Mouse (Mus musculus) bone marrow macrophage, adult 2 months (primary cell): ENCODE results near the gene Mab21l2. TPM values are rescaled to one million over a fixed set of nuclear protein-coding genes. Genes with fewer than 3 reads are reported as not detected.

Source experiments
- H3K27ac ChIP-seq: 2 replicates; pipeline ENCODE4 v1.5.1; 2012; ENCODE audit warnings: low read depth, low read length; ENCODE audit not compliant: insufficient read depth
- H3K4me1 ChIP-seq: 2 replicates; pipeline ENCODE4 v1.6.1; 2012; ENCODE audit warnings: low read length; ENCODE audit not compliant: control insufficient read depth, insufficient read depth
- H3K4me3 ChIP-seq: 2 replicates; pipeline ENCODE4 v1.5.1; 2012; ENCODE audit warnings: mild to moderate bottlenecking, low read length, moderate library complexity; ENCODE audit not compliant: insufficient read depth
- CTCF ChIP-seq: IDR thresholded peaks from 2 replicates; pipeline ENCODE4 v1.5.1; 2012; ENCODE audit warnings: low read depth, mild to moderate bottlenecking, low read length, moderate library complexity
- POLR2A ChIP-seq: IDR thresholded peaks from 2 replicates; pipeline ENCODE4 v1.6.1; 2012; ENCODE audit warnings: mild to moderate bottlenecking, low read depth, low read length, borderline replicate concordance
- polyA plus RNA-seq: library from polyadenylated mRNA; stranded (reverse); fragments of >200 nt; gene quantifications from 2 replicates; pipeline ENCODE4 v1.2.4, GENCODE M21; 2012; ENCODE audit not compliant: missing spikeins, insufficient read depth, insufficient read length

The Mab21l2 gene
- polyA plus RNA-seq, 1 experiment = not detected

DNA sequence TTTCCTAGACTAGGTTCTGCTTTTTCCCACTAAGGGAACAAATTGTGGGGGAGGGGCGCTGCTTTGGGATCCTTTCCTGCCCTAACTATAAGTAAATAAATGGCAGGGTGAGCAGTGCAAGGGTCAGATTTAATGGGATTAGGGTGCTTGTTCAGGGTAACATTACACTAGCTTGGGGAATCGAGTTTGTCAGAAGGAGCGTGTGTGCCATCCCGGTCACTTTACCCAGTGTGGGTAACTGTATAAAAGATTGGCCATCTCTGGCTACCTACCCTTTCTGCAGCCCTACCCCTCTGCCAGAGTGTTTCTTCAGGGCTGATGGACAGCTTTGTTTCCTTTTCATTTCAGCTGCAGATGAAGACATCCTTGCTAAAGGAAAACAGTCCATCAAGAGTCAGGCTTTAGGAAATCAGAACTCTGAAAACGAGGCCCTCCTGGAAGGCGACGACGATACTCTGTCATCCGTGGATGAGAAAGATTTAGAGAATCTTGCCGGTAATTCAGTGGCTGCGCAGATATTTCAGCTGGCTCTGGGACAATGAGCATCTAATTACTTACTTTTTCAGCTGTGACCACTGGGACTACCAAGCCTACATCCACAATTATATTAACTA lies 8.8 kb downstream of the Mab21l2 start:
- Histone ChIP-seq H3K27ac (no peak overlapping the region), H3K4me1 (no peaks in the 10 kb centered on the region), H3K4me3 (no peak overlapping the region)
- no peak for TF ChIP-seq CTCF
- no peak for TF ChIP-seq POLR2A

DNA sequence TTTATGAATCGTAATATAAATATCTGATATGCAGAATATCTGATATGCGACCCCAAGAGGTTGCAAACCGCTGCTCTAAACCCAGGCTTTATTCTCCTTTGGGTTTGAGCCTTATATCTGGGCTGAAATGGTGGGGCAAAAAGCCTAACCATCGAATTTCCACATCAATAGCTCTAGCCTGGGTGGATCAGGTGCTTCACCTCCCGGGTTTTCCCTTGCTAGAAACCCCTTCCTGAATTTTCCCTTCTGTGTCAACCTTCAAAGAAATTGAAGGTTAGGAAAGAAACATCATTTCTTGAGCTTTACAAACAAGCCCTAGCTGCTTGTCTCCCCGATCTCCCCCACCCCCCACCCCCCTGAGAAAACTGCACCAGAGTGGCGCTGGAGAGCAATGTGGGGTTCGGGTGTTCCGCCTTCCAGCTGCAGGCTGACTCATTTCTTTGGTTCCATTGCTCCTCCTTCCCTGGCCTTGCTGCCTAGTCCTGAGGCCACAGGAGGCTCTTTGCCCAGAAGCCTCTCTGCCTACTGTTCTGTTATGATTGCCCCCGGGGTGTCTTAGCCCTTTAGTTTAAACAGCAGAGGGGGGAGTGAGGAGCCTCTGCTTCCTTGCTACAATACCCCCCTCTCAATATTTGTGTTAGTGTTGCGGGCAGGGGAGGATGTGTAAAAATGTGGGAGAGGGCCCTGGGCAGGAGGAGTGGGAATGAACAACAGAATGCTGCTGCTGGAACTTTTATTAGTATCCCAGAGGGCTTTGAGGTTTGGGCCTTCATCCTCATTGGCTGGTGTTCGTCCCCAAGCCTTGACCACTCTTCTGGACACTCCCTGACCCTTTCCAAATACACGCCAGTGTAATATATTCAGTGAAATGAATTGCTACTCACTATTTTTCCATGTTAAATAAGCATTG lies 9.5 kb downstream of the Mab21l2 start:
- TF ChIP-seq POLR2A = no peak
- TF ChIP-seq CTCF = no peak

DNA sequence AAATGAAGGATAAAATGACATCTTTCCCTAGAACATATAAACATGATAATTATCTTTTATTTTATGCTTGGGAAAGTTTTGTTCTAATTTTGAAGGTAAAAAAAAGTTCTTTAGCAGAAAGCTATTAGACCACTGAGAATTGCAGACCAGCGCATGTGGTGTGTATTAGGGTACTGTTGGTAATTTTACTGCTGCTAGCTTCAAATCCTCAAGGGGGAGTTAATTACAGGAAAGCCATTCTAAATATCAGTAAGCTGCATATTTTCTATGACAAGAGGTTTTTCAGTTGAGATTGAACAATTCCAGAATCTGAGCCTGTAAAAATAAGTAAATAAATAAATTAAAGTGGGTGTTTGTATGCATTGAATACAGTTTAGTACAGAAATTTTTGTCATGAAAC lies 11.7 kb downstream of the Mab21l2 start:
- Histone ChIP-seq H3K4me3 (no peak overlapping the region), H3K4me1 (no peaks in the 10 kb centered on the region), H3K27ac (no peak overlapping the region)
- TF ChIP-seq CTCF (no peak), POLR2A (no peak)

More for the DNA sequence above, 9.5 kb downstream of the Mab21l2 start:
- no peak overlapping the region for H3K4me3 ChIP-seq
- no peak overlapping the region for H3K27ac ChIP-seq
- H3K4me1 ChIP-seq = no peaks in the 10 kb centered on the region

DNA sequence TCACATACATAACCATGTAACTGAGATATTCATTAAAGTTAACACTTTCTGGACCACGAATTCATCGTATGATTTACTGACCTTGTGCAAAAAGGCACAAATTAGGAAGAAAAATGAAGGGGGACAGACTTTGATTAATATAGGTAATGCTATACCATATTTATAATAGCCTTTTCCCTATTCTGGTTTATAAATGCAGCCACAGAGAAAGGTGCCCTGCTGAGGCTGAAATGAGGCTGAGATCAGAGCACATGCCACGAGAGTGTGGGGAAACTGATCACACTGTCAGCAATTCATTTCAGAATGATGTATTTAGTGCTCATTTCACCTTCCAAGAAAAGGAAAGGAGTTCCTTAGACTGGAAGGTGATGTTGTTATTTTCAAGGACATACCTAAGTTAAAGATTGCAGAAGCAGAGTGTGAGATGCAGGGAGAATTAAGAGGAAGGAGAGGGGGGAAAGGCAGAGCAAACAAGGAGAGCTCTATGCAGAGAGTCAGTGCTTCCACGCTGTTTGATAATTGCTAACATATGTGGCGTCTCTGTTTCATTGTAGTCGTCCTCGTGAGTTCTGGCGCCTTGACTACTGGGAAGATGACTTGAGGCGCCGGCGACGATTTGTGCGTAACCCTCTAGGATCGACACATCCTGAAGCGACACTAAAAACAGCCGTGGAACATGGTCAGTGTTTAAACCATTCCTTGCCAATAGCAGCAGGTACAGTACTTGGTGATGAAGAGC lies 16.7 kb downstream of the Mab21l2 start:
- H3K4me3 ChIP-seq = no peak overlapping the region
- no peaks in the 10 kb centered on the region for H3K4me1 ChIP-seq
- TF ChIP-seq POLR2A = no peak
- TF ChIP-seq CTCF = no peak
- H3K27ac ChIP-seq = no peak overlapping the region

DNA sequence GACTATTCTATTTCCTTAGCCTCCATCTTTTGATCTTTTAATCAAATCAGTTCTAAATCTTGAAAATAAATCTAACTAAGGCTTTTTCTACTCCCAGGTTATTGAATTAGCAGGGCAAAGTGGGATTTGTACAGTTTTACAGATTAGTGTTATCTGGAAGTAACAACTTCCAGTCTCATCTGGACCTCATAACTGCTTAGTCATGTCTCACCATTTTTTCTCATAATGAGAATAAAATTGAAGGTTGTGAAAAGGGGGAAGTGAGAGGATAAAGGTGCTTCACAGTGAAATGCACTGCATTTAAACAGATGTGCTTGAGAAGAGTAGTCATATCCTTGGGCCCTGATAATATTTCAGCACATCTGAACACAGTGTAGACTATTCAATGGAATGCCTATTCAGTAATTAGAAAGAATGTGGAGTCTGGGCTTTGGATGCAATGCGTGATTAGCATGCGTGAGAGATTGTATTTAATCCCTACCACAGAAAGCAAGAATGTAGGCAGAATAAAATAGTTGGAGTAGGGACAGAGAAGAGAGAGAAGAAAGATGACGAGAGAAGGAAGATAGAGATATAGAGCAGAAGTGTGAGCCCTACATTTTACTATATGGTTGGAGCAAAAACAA lies 25.4 kb downstream of the Mab21l2 start:
- no peaks in the 10 kb centered on the region for H3K4me1 ChIP-seq
- H3K27ac ChIP-seq = no peak overlapping the region
- TF ChIP-seq POLR2A (no peak), CTCF (no peak)
- H3K4me3 ChIP-seq = no peak overlapping the region

DNA sequence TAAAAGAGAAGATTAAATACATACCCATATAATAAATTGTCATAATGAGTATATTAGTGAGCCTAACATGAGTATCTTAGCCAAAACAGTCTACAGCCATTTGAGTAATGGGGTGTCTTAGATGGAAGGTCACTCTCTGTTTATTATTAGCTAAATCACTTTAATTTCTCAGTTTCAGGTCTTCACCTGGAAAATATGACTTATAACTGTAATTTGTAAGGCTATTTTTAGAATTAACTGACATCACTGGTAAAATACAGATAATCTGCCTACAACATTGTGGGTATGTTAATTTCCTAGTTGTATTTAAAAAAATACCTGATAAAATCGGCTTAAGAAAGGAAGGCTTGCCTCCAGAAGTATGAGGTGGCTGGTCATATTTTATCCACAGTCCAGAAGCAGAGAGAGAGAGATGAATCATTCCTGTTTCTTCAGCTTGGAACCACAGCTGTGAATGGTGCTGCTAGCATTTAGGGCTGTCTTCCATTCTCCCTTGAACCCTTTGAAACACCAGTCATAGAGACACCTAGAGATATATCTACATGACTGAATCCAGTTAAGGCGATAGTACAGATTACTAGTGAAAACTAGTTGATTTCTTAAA lies 29.8 kb downstream of the Mab21l2 start:
- H3K27ac ChIP-seq = no peak overlapping the region
- no peak overlapping the region for H3K4me3 ChIP-seq
- no peaks in the 10 kb centered on the region for H3K4me1 ChIP-seq
- TF ChIP-seq CTCF (no peak), POLR2A (no peak)

DNA sequence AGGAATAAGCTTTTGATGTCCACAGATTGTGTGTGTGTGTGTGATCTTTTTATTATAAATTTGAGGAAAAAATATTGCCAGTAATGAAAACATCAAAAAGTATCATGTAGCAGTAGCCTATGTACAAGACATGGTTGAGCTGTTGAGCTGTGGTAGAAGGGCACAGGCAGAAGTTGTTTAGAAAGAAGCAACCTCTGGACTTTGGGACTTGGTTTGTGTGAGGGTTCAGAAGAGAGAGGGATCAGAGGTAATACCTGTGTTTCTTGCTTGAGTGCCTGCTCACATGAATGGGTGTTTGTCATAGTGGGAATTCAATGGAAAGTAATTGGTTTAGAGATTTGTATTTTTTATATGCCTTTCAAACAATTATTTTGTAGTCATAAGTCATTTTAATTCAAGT lies 47.8 kb downstream of the Mab21l2 start:
- Histone ChIP-seq H3K27ac (no peak overlapping the region), H3K4me1 (no peaks in the 10 kb centered on the region), H3K4me3 (no peak overlapping the region)
- TF ChIP-seq POLR2A (no peak), CTCF (no peak)
